Mouse (Mus musculus) neural tube, embryonic 11.5 days (tissue): ENCODE data around the gene Strip1. TPM values are rescaled to one million over a fixed set of nuclear protein-coding genes. Genes with fewer than 3 reads are reported as not detected.

ENCODE experiments used
- ATAC-seq: fragments of 200-750 bp; cut with Nextera tagmentation; 2 replicates; pipeline ENCODE4 v1.8.0; 2017; ENCODE audit warnings: moderate number of reproducible peaks, mild to moderate bottlenecking, moderate TSS enrichment, moderate library complexity; ENCODE audit not compliant: insufficient read depth, low FRiP score, low TSS enrichment
- DNase-seq: peaks from one replicate; pipeline ENCODE4 v3.0.0-alpha.2; 2015; ENCODE audit warnings: low spot score
- H3K27ac ChIP-seq: fragments of 300-500 bp; sonication (generic); 2 replicates; pipeline ENCODE4 v1.5.1; 2014; ENCODE audit warnings: low read depth, mild to moderate bottlenecking, low read length
- H3K27me3 ChIP-seq: fragments of 300-500 bp; sonication (generic); 2 replicates; pipeline ENCODE4 v1.6.1; 2014; ENCODE audit warnings: mild to moderate bottlenecking, low read length, mixed read lengths; ENCODE audit not compliant: control insufficient read depth, insufficient read depth
- H3K36me3 ChIP-seq: fragments of 300-500 bp; sonication (generic); 2 replicates; pipeline ENCODE4 v1.6.1; 2014; ENCODE audit warnings: mild to moderate bottlenecking, low read length, moderate library complexity, mixed read lengths; ENCODE audit not compliant: control insufficient read depth, insufficient read depth
- H3K4me1 ChIP-seq: fragments of 300-500 bp; sonication (generic); 2 replicates; pipeline ENCODE4 v1.6.1; 2014; ENCODE audit warnings: low read length, mixed read lengths; ENCODE audit not compliant: control insufficient read depth, insufficient read depth
- H3K4me2 ChIP-seq: fragments of 300-500 bp; sonication (generic); 2 replicates; pipeline ENCODE4 v1.6.1; 2014; ENCODE audit warnings: low read depth, mild to moderate bottlenecking, moderate library complexity
- H3K4me3 ChIP-seq: fragments of 300-500 bp; sonication (generic); 2 replicates; pipeline ENCODE4 v1.5.1; 2014; ENCODE audit warnings: low read depth, low read length
- H3K9ac ChIP-seq: fragments of 300-500 bp; sonication (generic); 2 replicates; pipeline ENCODE4 v1.6.1; 2014; ENCODE audit warnings: mild to moderate bottlenecking, low read length
- H3K9me3 ChIP-seq: fragments of 300-500 bp; sonication (generic); 2 replicates; pipeline ENCODE4 v1.6.1; 2016; ENCODE audit warnings: low read length; ENCODE audit not compliant: control insufficient read depth
- WGBS: fragments of 180-500 bp; shearing (Covaris S2); extraction: QIAGEN DNeasy Blood & Tissue Kit; methylation state at CpG from one replicate; pipeline ENCODE4 v1.1.7; 2014; 5-methylcytosine and 5-hydroxymethylcytosine counted together
- polyA plus RNA-seq: library from polyadenylated mRNA; unstranded; fragments of >200 nt; fragmentation: Nextera tagmentation; extraction: Ambion mirVana; gene quantifications from 2 replicates; pipeline ENCODE4 v1.2.1, GENCODE M21; 2014

Strip1 gene
- polyA plus RNA-seq, 1 experiment from 2014 or later, result 108 TPM

DNA sequence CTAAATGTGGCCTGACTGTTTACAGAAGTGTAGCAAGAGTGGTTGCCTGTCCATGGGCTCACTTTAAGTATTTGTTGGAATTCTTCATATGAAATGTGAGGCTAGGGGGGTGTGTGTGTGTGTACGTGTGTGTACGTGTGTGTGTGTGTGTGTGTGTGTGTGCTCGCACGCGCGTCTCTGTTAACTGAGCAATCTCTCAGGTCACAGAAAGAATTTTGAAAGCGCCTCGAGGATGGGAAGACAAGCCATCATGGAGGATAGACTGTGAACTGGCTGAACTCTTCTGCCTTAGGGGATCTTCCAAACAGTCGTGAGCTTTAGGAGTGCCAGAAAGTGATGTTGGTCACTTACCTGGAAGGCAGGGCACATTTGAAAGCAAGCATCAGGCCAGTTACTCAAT lies 2.4 kb upstream of the Strip1 start:
- DNase-seq (no peak), ATAC-seq (no peak)
- Histone ChIP-seq H3K36me3 (no peaks in the 10 kb centered on the region), H3K27me3 (no peaks in the 10 kb centered on the region), H3K9ac (no peak overlapping the region), H3K4me3 (no peak overlapping the region), H3K4me2 (no peak overlapping the region), H3K9me3 (no peaks in the 10 kb centered on the region), H3K27ac (no peak overlapping the region), H3K4me1 (peaks cover 3% of the 10 kb centered on the region; the same call in 1 of the 2 replicates)
- 92% methylated on average over 9 of the region's 9 CpGs for WGBS

DNA sequence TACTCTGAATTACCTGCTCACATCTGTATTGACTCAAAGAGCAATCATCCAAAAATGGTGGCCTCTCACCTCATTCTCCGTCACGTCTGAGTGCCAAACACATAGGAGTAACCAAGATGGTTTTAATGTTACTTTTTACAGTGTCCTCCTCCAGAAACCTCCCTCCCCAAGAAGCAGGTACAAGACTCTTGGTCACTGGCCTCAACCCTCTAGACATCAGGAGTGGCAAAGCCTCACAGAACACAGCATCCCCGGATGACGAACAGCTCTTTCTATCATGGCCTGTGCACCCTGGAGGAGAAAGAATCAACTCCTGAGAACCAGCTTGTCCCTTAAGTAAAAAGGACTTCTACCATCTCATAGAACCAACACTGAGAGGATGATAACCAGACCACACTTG lies 1.3 kb upstream of the Strip1 start:
- Histone ChIP-seq H3K4me1 (peaks cover 3% of the 10 kb centered on the region; the same call in 1 of the 2 replicates), H3K36me3 (no peaks in the 10 kb centered on the region), H3K4me2 (no peak overlapping the region), H3K4me3 (no peak overlapping the region), H3K9ac (no peak overlapping the region), H3K27me3 (no peaks in the 10 kb centered on the region), H3K9me3 (no peaks in the 10 kb centered on the region), H3K27ac (no peak overlapping the region)
- WGBS, result 92% methylated on average over 4 of the region's 4 CpGs
- no peak for DNase-seq
- ATAC-seq, result no peak

DNA sequence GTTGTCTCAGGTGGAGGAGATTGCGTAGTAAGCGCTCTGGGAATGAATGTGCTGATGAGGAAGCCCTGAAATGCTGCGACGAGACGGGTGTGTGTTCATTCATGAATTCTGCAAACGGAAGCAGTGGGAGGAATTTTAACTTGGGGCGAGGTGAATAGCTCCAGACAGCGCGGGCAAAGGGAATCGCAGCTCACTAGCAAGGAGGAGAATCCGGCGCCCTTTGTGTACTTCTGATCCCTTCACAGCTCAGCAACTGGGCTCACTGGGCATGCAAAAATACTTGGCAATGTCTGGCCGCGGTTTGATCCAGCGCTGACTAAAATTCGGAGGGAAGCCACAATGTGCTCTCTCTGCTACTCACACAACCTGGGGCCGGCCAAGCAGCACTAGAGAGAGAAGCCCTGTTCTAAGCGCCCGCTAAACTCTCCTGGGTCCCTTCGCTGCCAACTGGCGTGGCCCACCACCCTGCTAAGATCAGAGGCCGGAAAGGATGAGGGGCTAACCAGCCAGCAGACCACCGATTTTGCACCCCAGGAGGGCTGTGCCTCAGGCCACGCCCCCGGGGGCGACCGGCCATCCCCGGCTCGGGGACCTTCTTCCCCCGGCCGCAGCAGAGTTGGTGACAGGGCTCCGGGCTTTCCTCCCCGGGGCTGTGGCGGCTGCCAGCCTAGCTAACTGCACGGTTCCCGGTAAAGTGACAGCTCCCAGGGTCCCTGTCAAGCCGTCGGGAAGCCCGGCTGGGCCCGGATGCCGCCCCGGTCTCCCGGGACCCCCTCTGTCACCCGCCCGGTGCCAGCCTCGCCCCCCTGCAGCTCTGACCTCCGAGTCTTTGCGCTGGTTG lies 592 bp downstream of the Strip1 start, which contains the start of gene Gm10961:
Gene Gm10961 (plus strand): TSS at position 641 of the 841 bp plus-strand sequence.
- ATAC-seq (peak; percentile 75), DNase-seq (peak; percentile 58)

DNA sequence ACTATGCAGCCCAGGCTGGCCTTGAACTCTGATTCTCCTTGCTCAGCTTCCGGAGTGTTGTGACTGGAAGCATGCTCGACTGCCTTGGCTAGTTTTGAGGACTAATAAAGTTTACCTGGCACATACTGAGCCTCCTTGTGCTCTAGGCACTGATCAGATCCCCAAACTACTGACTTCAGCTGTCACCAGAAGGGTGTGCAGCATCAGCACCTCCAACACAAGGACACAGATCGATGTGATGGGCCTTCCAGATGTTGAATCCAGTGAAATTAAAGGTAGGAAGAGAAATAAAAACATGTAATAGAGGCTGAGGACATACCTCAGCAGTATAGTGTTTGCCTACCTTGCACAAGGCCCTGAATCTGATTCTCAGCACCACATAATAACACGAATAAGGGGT lies 2.1 kb downstream of the Strip1 start:
- no peak overlapping the region for H3K4me2 ChIP-seq
- ATAC-seq (no peak), DNase-seq (no peak)
- no peak overlapping the region for H3K27ac ChIP-seq
- H3K27me3 ChIP-seq, result no peaks in the 10 kb centered on the region
- peaks cover 15% of the 10 kb centered on the region for H3K36me3 ChIP-seq
- no peak overlapping the region for H3K9ac ChIP-seq
- no peak overlapping the region for H3K4me3 ChIP-seq
- no peaks in the 10 kb centered on the region for H3K9me3 ChIP-seq
- H3K4me1 ChIP-seq, result peaks cover 3% of the 10 kb centered on the region; the same call in 1 of the 2 replicates
- WGBS, result 94% methylated on average over 4 of the region's 4 CpGs

More for the DNA sequence above, 592 bp downstream of the Strip1 start, which contains the start of gene Gm10961:
- Histone ChIP-seq H3K9ac (peak within 1 kb of the TSS; percentile 99), H3K4me2 (peak within 1 kb of the TSS; percentile 71), H3K4me3 (peak within 1 kb of the TSS; percentile 92), H3K27me3 (no peaks in the 10 kb centered on the region), H3K9me3 (no peaks in the 10 kb centered on the region), H3K27ac (peak within 1 kb of the TSS; percentile 92), H3K4me1 (peaks cover 3% of the 10 kb centered on the region; the same call in 1 of the 2 replicates), H3K36me3 (peaks cover 7% of the 10 kb centered on the region)
- WGBS, result under 1% methylated on average over 42 of the region's 48 CpGs

- H3K27ac ChIP-seq, result no peak overlapping the region
- DNase-seq, result no peak
- 94% methylated on average over 2 of the region's 2 CpGs for WGBS
- peaks cover 3% of the 10 kb centered on the region; the same call in 1 of the 2 replicates for H3K4me1 ChIP-seq
- no peaks in the 10 kb centered on the region for H3K9me3 ChIP-seq
- H3K4me2 ChIP-seq, result no peak overlapping the region
- no peak overlapping the region for H3K4me3 ChIP-seq
- no peak overlapping the region for H3K9ac ChIP-seq
- H3K36me3 ChIP-seq, result peaks cover 17% of the 10 kb centered on the region
- H3K27me3 ChIP-seq, result no peaks in the 10 kb centered on the region
- no peak for ATAC-seq
Observed at GRCm38 (mm10) chr3:107628551-107628950, 2.9 kb downstream of the Strip1 start.

GRCm38 (mm10) chr3:107627641-107628040 lies 3.9 kb downstream of the Strip1 start:
- no peak overlapping the region for H3K9ac ChIP-seq
- ATAC-seq (no peak), DNase-seq (no peak)
- peaks cover 3% of the 10 kb centered on the region; the same call in 1 of the 2 replicates for H3K4me1 ChIP-seq
- H3K4me2 ChIP-seq, result no peak overlapping the region
- H3K9me3 ChIP-seq, result no peaks in the 10 kb centered on the region
- H3K36me3 ChIP-seq, result peaks cover 20% of the 10 kb centered on the region
- no peak overlapping the region for H3K4me3 ChIP-seq
- no peak overlapping the region for H3K27ac ChIP-seq
- no peaks in the 10 kb centered on the region for H3K27me3 ChIP-seq
- WGBS, result 92% methylated on average over 7 of the region's 7 CpGs

DNA sequence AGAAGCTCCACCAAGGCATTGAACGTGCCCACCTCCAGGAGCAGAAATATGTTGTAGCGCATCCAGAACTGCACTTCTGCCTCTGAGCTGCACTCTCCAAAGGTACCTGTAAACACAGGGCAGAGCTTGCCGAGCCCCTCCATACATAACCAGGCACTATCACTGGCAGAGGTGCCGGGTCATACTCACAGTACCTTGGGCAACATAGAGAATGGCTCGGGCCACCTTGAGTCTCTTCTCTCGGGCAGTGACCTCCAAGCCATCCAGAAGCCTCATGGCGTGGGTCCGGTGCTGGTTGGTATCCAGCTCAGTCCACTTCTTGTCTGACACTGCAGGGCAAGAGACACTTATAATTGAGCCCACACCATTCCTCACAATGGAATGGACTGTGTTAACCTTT lies 4.7 kb downstream of the Strip1 start:
- DNase-seq (no peak), ATAC-seq (no peak)
- H3K4me2 ChIP-seq, result no peak overlapping the region
- H3K36me3 ChIP-seq, result peaks cover 21% of the 10 kb centered on the region
- H3K9me3 ChIP-seq, result no peaks in the 10 kb centered on the region
- peaks cover 3% of the 10 kb centered on the region; the same call in 1 of the 2 replicates for H3K4me1 ChIP-seq
- H3K4me3 ChIP-seq, result no peak overlapping the region
- WGBS, result 94% methylated on average over 8 of the region's 8 CpGs
- H3K27ac ChIP-seq, result no peak overlapping the region
- H3K9ac ChIP-seq, result no peak overlapping the region
- no peaks in the 10 kb centered on the region for H3K27me3 ChIP-seq

DNA sequence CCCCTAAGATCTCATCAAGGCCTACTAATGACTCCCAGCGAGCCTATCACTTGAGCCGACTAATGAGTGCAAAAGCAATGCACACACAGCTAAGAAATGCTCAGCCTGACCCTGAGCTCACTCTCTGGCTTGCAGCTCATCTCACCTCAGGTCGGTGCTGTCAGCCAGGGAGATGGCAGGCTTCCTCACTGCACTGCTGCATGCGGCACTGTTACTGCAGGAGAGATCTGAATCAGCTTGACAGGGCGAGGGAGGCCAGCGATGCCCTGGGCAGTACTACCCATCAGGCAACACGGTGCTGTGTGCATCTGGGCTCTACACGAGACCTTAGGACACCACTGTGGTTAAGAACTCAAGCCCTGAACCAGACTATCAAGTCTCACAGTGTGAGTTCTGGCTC lies 6.0 kb downstream of the Strip1 start:
- Histone ChIP-seq H3K36me3 (peaks cover 27% of the 10 kb centered on the region), H3K9me3 (no peaks in the 10 kb centered on the region), H3K4me2 (no peak overlapping the region), H3K4me3 (no peak overlapping the region), H3K4me1 (peaks cover 1% of the 10 kb centered on the region; the same call in 1 of the 2 replicates), H3K27ac (no peak overlapping the region), H3K9ac (no peak overlapping the region), H3K27me3 (no peaks in the 10 kb centered on the region)
- DNase-seq (no peak), ATAC-seq (no peak)
- 96% methylated on average over 8 of the region's 8 CpGs for WGBS

- Histone ChIP-seq H3K36me3 (peaks cover 30% of the 10 kb centered on the region), H3K27ac (no peak overlapping the region), H3K9ac (no peak overlapping the region), H3K4me3 (no peak overlapping the region), H3K4me1 (no peaks in the 10 kb centered on the region), H3K9me3 (no peaks in the 10 kb centered on the region), H3K27me3 (no peaks in the 10 kb centered on the region), H3K4me2 (no peak overlapping the region)
- ATAC-seq (no peak), DNase-seq (no peak)
- WGBS, result 97% methylated on average over 8 of the region's 8 CpGs
Observed at GRCm38 (mm10) chr3:107624424-107624823, 7.1 kb downstream of the Strip1 start.
